In the genomic region with DNA sequence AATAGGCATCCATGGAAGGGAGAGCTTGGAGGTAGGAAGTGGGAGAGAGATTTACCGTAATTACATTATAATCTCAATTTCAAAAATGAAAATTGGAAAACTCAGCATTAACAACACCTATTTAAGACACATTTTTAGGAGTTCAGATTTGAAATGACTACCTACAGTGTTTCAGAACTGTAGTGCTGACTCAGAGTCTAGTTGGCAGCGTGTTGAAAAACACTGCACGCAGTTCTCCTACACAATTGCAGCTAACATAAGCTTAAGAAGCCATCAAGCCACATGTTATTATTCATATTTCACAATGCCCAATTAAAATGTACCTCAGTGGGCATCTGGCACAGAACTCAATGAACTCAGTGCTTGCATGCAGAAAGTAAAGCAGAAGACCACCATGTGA, we compare ENCODE assay signal across 12 mouse cellular contexts.
"Had no signal": no experiment of that assay in that cellular context is flagged by ENCODE, and none has a peak within 500 bp of the region (broad histone marks: within the 10 kb centered on the region; RNA-seq: fewer than 3 reads in every experiment).

No protein-coding gene starts in this region.

- DNase-seq: forebrain, postnatal 0 days; gastrocnemius, postnatal 10 days; gastrocnemius, postnatal 25 days; heart, adult 18-20 months; heart, postnatal 10 days; heart, postnatal 36 days; kidney, adult 11 months; kidney, adult 2 months; kidney, adult 9 months; kidney, postnatal 14 days; kidney, postnatal 36 days; left cerebral cortex, postnatal 4 days had no signal
